Mouse (Mus musculus) fibroblast of lung, adult 2 months (primary cell): ENCODE measurements around the gene Chst8.

Experiments
- DNase-seq: peaks from one replicate; pipeline ENCODE4 v3.0.0-alpha.2; 2011; ENCODE audit warnings: low read depth

Chst8 gene

DNA sequence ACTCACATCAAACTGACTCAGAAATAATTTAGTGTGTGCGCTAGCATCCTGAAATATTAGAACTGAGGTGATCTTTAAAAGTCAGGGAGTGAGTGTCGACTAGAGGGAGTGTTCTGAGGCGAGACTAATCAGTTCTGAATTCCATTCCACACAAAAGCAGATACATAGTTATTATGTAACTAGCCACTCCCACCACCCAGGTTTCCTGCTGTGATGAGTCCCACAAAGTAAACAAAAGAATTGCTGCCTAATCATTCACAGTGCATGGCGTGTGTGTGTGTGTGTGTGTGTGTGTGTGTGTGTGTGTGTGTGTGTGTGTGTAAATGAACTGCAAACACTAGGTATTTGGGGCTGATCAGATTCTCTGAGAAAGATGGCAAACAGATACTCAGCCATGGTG is 108.1 kb downstream of the Chst8 start:
- DNase-seq, result no peak

DNA sequence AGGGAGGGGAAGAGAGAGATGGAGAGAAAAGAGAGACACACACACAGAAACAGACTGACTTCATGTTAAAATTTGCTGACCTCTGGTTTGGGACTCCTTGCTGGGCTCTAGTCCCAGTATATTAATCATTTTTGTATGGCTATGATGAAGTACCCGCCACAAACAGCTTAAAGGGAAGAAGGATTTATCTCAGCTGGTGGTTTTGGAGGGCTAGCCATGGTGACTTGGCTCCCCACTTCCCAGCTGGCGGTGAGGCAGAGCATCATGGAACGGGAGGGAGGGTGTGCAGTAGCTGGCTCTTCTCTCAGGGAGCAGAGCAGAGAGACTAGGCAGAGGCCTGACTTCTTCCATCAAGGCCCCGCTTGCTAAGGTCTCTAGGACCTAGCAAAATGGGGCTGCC is 109.1 kb downstream of the Chst8 start:
- DNase-seq, result no peak

DNA sequence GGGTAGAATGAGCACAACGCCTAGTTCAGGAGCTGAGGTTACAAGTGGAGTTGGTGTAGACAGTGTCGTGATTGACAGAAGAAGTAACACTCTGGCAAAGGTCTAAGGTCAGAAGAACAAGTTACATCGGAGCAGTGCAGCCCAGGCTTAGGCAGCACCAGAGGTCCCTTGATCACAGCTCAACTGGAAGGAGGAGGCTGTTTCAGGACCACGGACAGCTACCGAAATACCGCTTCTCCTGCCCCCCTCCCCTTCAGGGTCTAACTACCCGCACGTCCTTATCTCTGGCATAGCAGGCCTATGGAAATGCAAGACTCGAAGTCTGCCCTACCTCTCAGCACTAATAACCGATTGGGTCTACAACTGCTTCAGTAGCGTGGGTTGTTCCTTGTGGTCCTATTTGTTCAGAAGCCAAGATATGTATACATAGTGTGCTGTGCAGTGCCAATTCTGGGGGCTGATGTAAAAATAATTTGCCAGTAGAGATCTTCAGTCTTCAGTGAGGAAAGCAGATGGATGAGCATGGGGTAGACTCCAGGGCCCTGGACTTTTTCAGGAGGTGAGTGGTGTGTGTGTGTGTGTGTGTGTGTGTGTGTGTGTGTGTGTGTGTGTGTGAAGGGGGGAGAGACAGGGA is 109.7 kb downstream of the Chst8 start:
- no peak for DNase-seq

DNA sequence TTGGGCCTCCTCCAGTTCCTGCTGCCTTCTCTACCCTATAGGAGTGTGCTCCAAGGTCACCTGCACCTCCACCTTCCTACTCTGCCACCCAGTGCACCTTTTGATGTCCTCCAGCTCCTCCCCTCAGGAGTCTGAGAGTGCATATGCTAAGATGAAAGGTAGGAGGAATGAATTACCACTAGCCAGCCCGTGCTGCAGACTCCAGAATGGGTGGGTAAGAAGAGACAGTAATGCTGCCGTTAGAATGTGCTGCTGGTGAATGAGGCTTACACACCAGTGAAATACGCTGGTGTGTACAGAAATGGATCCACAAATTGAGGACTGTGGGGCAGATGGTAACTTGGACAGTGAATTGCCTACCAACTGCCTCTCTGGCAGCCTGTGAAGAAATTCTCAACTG is 112.6 kb downstream of the Chst8 start:
- no peak for DNase-seq

DNA sequence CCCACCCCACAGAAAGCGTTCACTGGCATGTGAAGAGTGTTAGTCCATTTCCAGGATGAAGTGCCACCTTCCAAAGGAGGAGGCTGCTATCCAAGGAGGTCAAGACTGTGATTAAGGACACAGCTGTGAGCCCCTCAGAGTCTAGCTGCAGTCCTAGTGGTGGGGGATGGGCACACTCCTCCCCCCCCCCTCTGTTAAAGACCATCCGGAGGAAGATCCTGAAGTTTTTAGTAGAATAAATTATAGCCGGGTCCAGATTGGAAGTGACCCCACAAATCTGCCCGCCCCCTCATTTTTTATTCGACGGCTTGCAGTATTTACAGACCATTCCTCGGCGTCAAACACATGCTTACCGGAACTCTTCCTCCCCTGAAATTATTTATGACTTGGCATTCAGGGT is 114.3 kb downstream of the Chst8 start:
- no peak for DNase-seq

DNA sequence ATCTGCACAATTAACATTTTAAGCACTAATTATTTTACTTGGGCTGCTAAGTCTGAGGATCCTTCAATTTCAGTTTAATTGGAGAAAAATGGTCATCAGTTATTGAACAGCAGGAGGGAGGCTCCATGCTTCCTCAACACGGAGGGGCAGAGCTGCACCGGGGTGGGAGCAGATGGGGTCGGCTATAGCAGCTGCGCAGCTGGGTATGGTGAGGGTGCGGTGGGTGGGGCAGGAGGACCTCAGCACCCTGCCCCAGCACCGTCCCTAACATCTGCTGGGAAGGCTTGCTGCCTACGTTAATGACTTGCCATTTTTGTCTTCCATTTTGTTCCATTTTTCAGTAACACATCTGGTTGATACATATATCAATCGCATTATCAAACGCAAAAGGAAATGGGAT is 116.4 kb downstream of the Chst8 start:
- DNase-seq, result no peak

DNA sequence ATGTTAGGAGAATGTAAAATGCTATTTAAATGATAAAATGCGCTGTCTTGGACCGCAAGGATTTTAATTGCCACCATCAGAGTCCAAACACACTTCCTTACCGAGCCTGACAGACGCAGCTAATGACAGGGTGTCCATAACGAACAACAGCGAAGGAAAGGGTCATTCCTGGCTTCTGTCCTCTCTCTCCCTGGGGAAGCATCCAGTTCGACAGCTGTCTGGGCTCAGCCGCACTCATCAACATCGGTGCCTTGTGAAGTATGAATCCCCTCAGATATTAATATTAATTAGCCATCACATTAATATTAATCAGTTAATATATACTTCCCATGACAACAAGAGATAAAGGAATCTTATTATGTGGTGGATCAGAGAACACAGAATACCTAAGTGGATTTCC is 117.6 kb downstream of the Chst8 start:
- no peak for DNase-seq

DNA sequence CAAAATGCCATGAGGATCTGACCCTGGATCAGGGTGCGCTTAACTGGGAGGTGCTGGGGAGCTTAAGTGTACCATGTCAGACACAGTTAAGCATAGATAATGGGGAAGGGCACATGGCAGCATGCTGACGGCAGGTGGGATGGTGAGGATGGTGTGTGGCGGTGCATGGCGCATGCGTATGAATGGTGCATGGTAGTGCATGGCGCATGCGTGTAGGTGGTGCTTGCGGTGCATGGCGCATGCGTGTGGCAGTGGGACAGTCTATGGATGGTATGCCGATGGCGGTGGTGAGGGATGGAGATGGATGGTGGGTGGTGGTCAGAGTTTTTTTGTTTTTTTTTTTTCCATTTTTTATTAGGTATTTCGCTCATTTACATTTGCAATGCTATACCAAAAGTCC is 118.6 kb downstream of the Chst8 start:
- no peak for DNase-seq

DNA sequence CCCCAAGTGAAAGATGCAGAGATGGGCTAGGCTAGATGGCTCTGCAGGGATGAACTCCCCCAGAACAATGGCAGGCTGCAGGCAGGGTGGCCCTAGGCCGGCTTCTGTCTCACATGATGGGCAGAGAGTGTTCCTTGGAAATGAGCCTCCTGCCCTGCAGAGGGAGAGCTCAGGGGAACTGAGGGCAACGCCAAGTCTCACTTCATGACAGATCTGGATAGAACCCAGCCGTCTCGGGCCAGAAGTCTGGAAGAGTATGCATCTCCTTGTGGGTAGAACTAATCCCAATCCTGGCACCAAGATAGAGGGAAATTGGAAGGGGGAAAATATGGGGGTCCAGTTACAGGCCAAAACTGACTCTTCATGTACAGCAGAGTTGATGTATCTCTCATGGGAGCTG is 119.4 kb downstream of the Chst8 start:
- DNase-seq, result no peak

DNA sequence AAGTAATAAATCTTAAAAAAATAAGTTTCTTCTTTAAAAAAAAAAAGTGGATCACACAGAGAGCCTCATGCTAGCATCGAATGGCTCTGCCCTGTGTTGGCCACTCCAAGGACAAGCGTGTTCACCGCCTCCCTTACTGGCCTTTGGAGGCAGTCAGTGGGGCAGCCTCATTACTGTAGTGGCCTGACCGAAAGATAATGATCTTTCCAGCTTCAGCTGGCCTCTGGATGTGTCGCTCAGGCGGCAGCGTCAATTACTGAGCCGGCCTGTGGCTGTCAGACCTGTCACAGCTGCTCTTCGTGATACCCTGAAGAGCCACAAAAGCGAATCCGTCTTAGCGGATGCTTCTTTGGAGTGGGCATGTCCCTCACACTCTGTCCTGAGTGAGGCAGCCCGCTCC is 122.4 kb downstream of the Chst8 start:
- no peak for DNase-seq

DNA sequence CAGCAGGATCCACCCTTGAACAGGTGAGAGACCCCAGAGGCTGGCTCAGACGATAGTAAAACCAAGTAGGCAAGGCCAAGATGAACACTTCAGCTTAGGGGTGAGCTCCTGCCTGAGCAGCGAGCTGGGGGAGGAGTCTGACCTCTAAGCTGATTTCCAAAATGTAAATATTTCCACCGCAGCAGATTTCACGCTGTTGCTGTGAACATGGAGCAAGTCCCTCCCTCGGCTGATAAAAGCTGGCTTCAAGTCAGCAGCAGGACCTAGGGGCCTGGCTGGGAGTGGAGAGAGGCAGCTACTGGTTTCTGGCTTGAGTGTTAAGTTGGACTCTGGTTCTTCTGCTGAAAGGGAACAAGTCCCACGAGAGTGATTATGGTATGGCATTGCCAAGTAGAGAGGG is 123.5 kb downstream of the Chst8 start:
- no peak for DNase-seq

DNA sequence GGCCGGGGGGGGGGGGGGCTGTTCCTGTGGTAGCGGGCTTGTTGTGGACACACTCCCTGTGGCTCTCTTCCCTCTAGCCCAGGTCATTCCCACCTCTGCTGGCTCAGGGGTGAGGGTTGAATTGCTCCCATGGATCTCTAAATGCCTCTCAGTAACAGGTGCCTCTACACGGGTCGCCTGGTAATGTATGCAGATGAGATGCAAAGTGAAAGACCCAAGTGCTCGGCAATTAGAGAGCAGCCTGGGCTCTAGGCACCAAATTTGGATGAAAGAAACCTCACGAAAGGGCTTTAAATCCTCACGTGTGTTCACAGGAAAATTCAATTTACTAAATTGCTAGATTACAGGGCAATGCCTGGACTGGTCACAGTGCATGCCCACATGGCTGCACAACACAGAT is 126.7 kb downstream of the Chst8 start:
- DNase-seq, result no peak

DNA sequence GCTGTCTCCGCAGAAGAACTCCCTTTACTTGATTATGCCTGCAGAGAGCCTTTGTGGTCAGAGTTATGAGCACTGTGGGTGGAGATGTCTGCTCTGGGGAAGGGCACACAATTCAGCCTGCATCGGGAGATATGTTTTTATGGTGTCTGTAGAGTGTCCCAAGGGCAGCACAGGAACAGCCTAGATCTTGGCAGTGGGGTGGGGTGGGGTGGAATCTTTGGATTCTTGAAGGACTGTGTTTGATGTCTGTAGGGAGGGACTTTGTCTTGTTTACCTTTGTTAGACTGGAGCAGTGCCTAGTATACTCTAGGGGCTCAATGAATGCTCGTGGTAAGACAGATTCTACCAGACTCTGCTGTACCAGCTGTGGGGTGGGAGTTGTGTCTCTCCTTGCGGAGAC is 127.3 kb downstream of the Chst8 start:
- no peak for DNase-seq

DNA sequence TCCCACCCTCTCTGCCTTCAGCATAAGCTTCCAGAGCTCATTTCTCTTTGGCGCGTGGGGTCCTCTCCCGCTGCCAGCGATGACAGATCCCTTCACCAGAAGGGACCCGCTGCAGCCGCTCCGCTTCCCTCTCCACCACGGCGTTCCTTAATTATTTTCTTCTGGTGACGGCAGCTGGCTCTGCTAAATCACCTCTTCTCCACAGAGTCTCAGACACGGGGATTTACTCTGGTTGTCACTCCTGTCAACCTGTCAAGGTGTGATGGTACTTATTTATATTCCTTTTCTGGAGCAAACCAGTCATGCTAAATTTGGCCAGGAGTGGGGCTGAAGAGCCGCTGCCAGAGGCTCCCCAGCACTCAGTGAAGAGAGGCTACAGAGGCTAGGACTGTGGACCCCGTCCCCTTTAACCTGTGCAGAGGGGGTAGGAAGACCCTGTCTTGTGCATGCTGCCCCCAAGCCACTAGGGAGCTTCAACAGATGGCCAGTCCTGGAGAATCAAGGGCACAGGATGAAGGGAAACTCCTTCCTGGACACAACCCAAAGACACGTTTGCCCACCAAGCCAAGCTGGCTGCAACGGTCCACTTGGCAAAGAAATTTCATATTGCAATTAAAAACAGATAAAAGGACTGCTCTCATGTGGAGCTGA is 131.6 kb downstream of the Chst8 start:
- no peak for DNase-seq

DNA sequence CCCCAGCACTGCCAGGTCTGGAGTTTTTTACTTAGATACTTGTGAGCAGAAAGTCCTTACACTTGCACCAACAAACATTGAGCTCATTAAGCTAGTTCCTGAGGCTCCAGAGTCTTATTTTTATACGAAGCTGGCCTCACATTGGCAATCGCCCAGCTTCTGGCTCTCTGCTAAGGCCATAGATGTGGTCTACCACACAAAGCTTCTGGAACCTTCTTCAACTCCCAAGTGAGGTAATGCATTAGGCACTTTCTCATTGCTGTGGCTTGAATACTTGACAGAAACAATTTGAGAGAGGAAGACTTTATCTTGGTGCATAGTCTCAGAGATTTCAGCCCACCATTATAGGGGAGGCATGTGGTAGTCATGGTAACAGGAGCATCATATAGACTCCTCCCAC is 132.6 kb downstream of the Chst8 start:
- DNase-seq, result peak; percentile 19

DNA sequence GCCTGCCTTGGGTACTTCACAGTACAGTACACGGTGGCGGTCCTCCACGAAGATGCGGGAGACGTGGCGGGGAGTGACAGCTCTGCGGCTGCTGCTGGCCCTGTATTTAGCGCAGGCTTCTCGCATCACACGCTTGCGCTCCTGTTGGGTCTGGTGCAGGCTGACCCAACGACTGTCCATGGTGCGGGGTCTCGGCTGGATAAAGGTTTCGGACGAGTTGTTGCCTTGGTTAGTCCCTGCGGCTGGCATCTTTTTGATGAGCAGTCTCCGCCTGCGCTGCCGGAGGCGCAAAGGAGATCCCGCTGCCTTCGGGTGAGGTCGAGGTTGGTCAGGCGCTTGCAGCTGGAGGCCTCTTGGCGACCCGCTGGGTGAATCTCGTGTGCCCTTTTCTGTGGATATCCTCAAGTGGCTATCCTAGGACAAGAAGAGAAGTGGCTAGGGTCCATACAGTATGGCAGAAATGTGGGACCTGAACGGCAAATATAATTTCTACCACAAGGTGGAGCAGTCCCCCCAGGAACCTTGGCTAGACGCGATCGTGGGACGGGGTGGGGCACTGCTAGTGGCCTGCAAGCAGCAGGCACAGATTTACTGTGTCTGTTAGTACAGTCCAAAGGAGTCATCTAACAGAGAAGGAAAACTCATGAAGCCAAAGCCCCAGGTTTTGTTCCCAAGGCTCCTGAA is 136.5 kb downstream of the Chst8 start:
- no peak for DNase-seq

DNA sequence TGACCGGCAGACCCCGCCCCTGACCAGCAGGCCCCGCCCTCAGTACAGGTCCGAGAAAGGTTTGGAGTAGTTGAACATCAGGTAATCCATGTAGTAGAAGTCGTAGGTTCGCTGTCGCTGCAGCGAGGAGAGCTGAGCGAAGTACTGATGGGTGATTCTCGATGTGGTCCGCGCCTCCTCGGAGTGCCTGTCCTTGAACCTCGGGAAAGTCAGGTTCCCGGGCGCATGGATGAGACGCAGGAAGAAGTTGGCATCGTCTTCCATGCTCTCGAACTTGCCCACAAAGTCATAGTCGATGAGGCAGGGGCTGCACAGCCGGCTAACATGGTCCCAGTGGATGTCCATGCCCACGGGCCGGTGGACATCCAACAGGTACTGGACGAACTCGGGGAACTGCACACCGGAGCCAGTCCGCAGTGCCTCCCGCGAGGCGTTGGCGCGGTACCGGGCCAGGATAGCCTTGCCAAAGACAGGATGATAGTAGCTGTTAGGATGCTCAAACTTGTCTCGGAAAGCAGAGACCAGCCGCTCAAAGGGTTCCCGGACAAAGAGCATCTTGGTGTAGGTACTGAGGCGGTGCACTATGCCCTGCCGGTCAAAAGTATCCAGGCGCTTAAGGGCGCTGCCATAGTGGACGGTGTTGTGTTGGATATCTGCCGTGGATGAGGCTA is 137.3 kb downstream of the Chst8 start:
- no peak for DNase-seq

DNA sequence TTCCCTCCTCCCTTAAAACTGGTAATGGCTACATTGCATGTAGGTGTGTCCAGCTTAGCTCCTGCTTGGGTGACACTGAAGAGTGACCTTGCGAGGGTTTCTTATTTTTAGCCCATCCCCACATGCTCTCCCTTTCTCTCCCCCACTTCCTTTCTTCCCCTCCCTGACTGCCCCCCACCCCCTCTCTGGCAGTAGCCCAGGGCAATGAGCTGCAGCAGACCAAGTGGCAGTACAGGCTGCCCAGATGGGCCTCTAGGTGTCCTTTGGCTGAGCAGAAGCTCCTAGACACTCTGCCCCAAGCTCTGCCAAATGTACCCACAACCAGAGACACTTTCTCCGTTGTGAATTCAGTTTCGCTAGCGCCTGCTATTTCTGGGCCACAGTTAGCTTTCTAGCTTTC is 139.6 kb downstream of the Chst8 start:
- DNase-seq, result no peak

DNA sequence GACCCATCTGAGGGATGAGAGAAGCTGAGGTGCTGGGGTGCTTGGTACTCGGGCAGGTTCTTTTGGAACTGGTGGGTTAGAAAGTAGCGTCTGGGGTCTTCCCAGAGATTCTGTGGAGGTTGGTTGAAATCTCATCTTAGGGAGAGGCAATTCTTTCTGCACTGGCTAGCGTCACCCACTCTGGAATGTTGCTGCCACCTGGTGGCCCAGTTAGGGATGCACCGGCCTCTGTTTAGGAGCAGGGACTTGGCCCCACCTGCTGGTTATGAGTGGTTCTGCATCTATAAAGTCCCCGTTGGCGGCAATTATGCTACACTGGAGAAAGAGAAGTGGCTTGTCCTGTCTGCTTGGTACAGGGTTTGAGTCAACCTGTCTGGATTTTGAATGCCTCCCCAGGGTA is 140.6 kb downstream of the Chst8 start:
- no peak for DNase-seq

DNA sequence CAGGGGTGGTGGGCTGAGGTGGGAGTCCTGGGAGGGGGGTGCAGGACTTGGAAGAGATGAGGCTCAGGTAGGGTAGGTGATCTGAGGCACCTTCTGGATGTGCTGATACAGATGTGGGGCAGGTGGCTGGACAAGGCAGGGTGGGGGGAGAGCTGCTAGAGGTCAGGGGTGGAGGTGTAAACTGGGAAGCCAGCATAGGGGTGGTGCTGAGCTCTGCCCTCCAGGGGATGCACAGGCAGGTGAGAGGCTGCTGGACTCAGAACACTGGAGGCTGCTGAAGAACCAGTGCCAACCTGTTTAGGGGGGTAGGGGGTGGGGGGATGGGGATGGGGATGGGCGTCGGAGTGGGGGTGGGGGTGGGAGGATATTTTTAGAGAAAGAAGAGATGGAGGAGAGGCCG is 141.7 kb downstream of the Chst8 start:
- DNase-seq, result no peak

DNA sequence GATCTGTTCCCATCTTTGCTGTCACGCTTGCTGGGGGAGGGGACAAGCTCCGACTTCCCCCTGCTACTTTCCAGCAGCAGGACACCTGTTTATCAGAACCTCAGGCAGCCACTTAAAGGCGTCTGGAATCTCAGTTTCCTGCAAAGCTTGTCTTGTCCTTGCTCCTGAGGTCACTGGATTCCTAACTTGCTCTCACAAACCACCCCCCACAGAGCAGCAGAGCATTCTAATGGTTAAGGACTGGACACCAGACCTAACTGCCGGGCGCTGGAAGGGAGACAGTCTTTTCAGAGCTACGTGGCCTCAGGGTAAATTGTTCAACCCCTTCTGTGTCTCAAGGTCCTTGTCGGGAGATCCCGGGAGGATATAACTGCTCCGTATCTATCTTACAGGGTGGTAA is 143.2 kb downstream of the Chst8 start:
- no peak for DNase-seq

DNA sequence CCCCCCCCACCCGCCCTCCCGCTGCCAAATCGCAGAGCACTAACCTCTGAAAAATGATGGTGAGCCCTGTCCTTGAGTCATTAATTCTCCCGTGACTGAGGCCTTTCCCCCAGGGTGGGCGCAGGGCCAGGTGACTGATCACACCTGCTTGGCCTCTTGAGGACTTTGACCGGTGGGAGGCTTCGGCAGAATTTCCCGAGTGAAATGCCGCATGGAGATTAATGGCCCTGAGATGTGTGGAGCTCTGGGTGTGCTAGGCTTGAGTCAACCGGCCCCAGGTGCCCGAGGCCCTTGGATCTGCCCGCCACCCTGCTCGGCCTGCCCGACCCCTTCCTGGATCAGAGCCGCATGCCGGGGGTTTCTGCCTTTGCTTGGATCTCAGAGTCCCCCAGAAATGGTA is 144.6 kb downstream of the Chst8 start:
- DNase-seq, result no peak

DNA sequence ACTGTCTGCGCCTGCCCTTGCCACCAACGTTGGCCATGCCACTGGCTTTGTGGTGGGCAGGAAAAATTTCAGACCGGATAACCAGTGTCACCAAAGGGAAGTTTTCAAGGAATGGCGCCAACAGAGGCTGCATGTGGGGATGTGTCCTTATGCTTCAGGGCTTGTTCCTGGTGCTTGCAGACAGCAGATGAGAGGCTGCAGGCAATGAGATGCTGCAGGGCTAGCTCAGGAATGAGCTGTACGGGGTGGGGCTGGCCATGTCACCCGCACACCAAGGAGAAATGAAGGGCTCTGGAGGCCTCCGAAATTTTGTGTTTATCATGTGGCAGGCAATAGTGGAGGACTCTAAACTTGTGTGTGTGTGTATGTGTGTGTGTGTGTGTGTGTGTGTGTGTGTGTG is 149.4 kb downstream of the Chst8 start:
- no peak for DNase-seq
